Mouse (Mus musculus) heart, postnatal 4 days (tissue): Measurements from ENCODE around the gene Kcnh4. TPM values are rescaled to one million over a fixed set of nuclear protein-coding genes. Genes with fewer than 3 reads are reported as not detected.

Experiments
- DNase-seq: peaks from one replicate; pipeline ENCODE4 v3.0.0; 2021
- total RNA-seq, 2 experiments: library from RNA; stranded (reverse); gene quantifications; 2 replicates each; pipeline ENCODE4 v1.2.3; 2021

The Kcnh4 gene
- total RNA-seq: not detected

- peak; percentile 47 for DNase-seq
Measured at GRCm38 (mm10) chr11:100759611-100760233, at the start of gene Kcnh4. TSS of gene Kcnh4 (minus strand) at chr11:100759942.

GRCm38 (mm10) chr11:100806380-100807305, 46.9 kb upstream of the Kcnh4 start:
- DNase-seq: no peak

GRCm38 (mm10) chr11:100805535-100805934, 45.8 kb upstream of the Kcnh4 start:
- no peak for DNase-seq

- no peak for DNase-seq
Measured at GRCm38 (mm10) chr11:100804409-100804808, 44.7 kb upstream of the Kcnh4 start.

GRCm38 (mm10) chr11:100799426-100799825, 39.7 kb upstream of the Kcnh4 start:
- DNase-seq: no peak

GRCm38 (mm10) chr11:100796585-100796984, 36.8 kb upstream of the Kcnh4 start:
- DNase-seq: no peak

GRCm38 (mm10) chr11:100795386-100795785, 35.6 kb upstream of the Kcnh4 start:
- DNase-seq: no peak

GRCm38 (mm10) chr11:100791457-100792049, 31.8 kb upstream of the Kcnh4 start:
- DNase-seq: peak; percentile 41

- DNase-seq: peak; percentile 70
Measured at GRCm38 (mm10) chr11:100790644-100791043, 30.9 kb upstream of the Kcnh4 start.

GRCm38 (mm10) chr11:100789702-100790101, 30.0 kb upstream of the Kcnh4 start:
- DNase-seq: no peak

GRCm38 (mm10) chr11:100785774-100786173, 26.0 kb upstream of the Kcnh4 start:
- no peak for DNase-seq

- no peak for DNase-seq
Measured at GRCm38 (mm10) chr11:100784286-100784685, 24.5 kb upstream of the Kcnh4 start.

- DNase-seq: no peak
Measured at GRCm38 (mm10) chr11:100782568-100782967, 22.8 kb upstream of the Kcnh4 start.

GRCm38 (mm10) chr11:100781763-100782475, 22.2 kb upstream of the Kcnh4 start:
- no peak for DNase-seq

GRCm38 (mm10) chr11:100780247-100780646, 20.5 kb upstream of the Kcnh4 start:
- DNase-seq: no peak

- DNase-seq: no peak
Measured at GRCm38 (mm10) chr11:100778069-100778468, 18.3 kb upstream of the Kcnh4 start.

- DNase-seq: no peak
Measured at GRCm38 (mm10) chr11:100775921-100776320, 16.2 kb upstream of the Kcnh4 start.

- no peak for DNase-seq
Measured at GRCm38 (mm10) chr11:100774261-100774660, 14.5 kb upstream of the Kcnh4 start.

GRCm38 (mm10) chr11:100770646-100771408, 11.1 kb upstream of the Kcnh4 start, which contains the start of gene Ghdc:
TSS of gene Ghdc (minus strand) at chr11:100770957.
- peak; percentile 82 for DNase-seq

- no peak for DNase-seq
Measured at GRCm38 (mm10) chr11:100769980-100770379, 10.2 kb upstream of the Kcnh4 start.

GRCm38 (mm10) chr11:100767871-100768270, 8.1 kb upstream of the Kcnh4 start:
- DNase-seq: no peak

- no peak for DNase-seq
Measured at GRCm38 (mm10) chr11:100766726-100767125, 7.0 kb upstream of the Kcnh4 start.
